Mouse (Mus musculus) layer of hippocampus, adult 6 months (tissue): ENCODE results near the gene Mark4. TPM values are rescaled to one million over a fixed set of nuclear protein-coding genes. Genes with fewer than 3 reads are reported as not detected.

ENCODE experiments used
- long read RNA-seq, 2 experiments: library from polyadenylated mRNA; unstranded; transcript quantifications; one replicate each; pipeline ENCODE4 v2.0.0; 2019 to 2020
- microRNA-seq: library from miRNA; unstranded; fragments of <30 nt; microRNA quantifications from one replicate; pipeline ENCODE4 v1.2.0, GENCODE M21; 2020
- polyA plus RNA-seq: library from polyadenylated mRNA; unstranded; fragments of <200 nt; fragmentation: Nextera tagmentation; gene quantifications from 2 replicates; pipeline ENCODE4 v1.2.3, GENCODE M21; 2021

The Mark4 gene
- polyA plus RNA-seq, result 6.5 and 8.2 TPM in 2 replicates
- long read RNA-seq, experiment 1, partial matches to known transcripts, result 16 of 25 reads
- long read RNA-seq, experiment 1, other reads (novel, unspliced or antisense), result 9 of 25 reads
- long read RNA-seq, experiment 2, partial matches to known transcripts, result 33 of 65 reads
- long read RNA-seq, experiment 2, other reads (novel, unspliced or antisense), result 29 of 65 reads

DNA sequence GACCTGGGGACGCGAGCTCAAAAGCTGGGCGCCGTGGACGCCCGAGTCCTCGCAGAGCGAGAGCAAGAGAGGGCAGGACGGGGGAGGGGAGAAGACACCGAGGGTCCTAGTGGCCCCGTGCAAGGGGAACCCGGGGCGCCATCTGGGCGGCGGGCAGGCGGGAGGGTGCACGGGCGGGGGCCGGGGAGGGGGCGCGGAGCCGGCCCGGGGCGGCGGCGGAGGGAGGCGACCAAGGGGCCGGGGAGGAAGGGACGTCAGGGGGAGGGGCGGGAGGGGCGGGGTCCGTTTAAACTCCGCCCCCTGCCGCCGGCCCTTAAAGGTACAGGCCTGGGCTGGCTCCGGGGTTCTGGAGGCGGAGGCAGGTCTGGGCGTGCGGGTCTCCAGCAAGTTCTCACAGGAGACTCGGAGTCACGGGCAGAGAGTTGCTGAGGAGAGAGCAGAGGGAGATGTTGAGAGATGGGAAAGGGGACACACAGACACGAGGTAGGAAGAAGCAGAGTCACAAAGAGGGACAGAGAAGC, at the start of gene Mark4:
Gene Mark4 (minus strand): TSS at position 231 of the 521 bp plus-strand sequence.

DNA sequence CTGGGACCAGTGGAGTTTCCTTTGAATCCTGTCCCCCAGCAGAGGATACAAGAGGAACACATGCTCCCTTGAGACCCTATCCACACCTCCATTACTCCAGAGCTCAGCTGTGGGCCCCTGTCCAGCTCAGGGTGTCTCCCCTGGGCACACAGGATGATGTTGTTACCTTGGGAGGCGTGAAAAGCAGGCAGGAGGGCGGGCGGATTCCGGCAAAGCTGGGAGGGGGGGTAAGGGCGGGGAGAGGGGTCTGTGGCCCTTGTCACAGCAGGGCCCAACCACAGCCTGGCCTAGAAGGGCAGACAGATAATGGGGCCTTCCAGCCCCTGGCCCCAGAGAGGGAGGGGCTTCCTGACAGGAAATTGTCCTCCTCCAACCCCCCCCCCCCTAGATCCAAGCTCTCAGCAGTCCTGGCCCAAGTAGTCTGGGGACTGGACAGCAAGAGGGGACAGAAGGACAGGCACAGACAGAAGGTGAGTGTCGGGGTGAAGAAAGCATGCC, 4.3 kb upstream of the Mark4 start, which contains the start of gene Exoc3l2:
Gene Exoc3l2 (plus strand): TSS at position 448 of the 498 bp plus-strand sequence.

DNA sequence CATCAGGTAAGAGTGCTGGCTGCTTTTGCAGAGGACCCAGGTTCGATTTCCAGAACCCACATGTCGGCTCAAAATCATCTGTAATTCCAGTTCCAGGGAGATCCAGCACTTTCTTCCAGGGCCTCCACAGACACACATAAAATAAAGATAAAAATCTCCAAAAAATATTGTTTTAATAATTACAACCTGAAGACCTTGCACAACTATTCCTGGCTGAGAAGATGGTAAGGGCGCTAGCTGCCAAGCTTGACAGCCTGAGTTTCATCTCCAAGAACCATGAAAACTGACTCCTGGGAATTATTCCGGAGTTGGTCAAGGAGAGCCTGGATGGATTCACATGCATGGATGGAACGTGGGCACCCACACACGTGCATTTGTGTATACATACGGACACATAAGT, 54.1 kb downstream of the Mark4 start, which contains the start of gene Ckm:
Gene Ckm (plus strand): TSS at position 301 of the 400 bp plus-strand sequence.

DNA sequence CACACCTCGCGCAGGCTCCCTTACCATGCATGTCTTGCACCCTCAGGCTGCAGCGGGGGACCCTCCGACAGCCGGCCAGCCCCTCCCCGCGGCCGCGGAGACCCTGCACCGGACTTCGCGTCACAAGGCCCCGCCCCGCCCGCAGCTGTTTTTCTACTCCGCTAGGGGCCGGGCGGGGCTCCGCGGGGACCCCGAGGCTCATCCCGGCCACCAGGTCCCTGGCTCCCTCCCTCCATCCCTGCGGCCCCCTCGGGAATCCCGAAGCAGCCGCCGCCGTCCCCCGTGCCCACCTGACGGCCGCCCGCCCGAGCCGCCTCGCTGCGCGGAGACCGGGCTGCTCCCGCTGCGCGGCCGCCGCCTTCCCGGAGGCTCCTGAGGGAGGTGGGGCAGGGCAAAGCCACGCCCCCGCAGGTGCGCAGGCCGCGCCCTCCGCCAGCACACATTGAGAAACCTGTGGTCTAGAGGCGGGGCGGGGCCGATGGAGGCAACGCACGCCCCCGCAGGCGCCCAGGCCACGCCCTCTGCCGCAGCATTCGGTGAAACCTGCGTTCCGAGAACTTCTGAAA, 54.8 kb downstream of the Mark4 start, which contains the start of gene Klc3:
Gene Klc3 (minus strand): TSS at position 374 of the 566 bp plus-strand sequence.

DNA sequence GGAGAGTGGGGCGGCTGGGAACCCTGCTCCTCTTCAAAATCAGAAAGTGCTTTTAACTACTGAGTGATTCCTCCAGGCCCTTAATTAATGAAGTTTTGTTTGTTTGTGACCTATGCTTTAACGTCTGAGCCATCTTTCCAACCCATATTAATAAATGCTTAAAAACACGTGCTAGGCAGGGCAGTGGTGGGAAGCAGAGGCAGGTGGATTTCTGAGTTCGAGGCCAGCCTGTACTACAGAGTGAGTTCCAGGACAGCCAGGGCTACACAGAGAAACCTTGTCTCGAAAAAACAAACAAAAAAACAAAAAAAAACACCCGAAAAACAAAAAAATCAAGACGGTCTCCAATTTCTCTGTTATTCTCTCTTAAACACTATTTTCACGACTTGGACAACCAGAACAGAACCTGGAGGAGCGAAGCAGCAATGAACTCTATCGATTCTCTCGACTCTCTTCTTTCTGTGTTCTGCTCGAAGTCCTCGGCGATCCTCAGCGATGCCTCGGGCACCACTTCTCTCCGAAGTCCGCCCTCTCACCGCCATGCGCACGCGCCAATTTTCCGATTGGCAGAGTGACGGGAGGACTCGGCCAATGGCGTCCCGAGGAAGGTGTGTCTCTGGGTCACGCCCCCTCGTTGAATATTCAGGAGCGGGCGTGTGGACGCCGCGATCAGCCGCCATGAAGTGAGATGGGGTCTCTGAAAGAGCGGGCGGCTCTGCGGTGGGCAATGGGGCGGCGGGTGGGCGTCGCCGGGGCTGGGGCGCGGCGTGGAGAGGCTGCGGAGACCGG, 77.0 kb downstream of the Mark4 start, which contains the start of gene Ercc2:
Gene Ercc2 (plus strand): TSS at position 634 of the 789 bp plus-strand sequence.

Small RNA genes within 50 kb of the gene (microRNA-seq; reads per million reads assigned to microRNA genes)
- gene Mir343, result not detected

Other genes with a start within 250 kb of the Mark4 start
- gene Gpr4, start 246.3 kb downstream of the Mark4 start, polyA plus RNA-seq, result 1.5 and 2.0 TPM in 2 replicates
- 34.8 and 38.3 TPM in 2 replicates for gene Opa3, start 230.5 kb downstream of the Mark4 start, polyA plus RNA-seq
- 1.1 and 1.2 TPM in 2 replicates for gene Vasp, start 187.0 kb downstream of the Mark4 start, polyA plus RNA-seq
- gene Ppm1n, start 178.8 kb downstream of the Mark4 start, polyA plus RNA-seq, result 0.09 and 0.19 TPM in 2 replicates
- gene Rtn2, start 176.2 kb downstream of the Mark4 start, polyA plus RNA-seq, result 20.0 and 22.4 TPM in 2 replicates
- gene Fosb, start 148.8 kb downstream of the Mark4 start, polyA plus RNA-seq, result 0.60 and 0.80 TPM in 2 replicates
- gene Ercc1, start 114.0 kb downstream of the Mark4 start, polyA plus RNA-seq, result 52.8 and 71.7 TPM in 2 replicates
- gene Cd3eap, start 99.3 kb downstream of the Mark4 start, polyA plus RNA-seq, result 14.0 and 14.6 TPM in 2 replicates
- gene Ppp1r13l, start 99.1 kb downstream of the Mark4 start, polyA plus RNA-seq, result 0.53 and 1.9 TPM in 2 replicates
- gene Ercc2, start 76.8 kb downstream of the Mark4 start, polyA plus RNA-seq, result 3.7 and 3.8 TPM in 2 replicates
- gene Klc3, start 54.7 kb downstream of the Mark4 start, polyA plus RNA-seq, result 1.3 and 1.8 TPM in 2 replicates
- not detected in 2 replicates for gene Ckm, start 54.0 kb downstream of the Mark4 start, polyA plus RNA-seq
- gene Exoc3l2, start 4.5 kb upstream of the Mark4 start, polyA plus RNA-seq, result 0.30 and 0.44 TPM in 2 replicates
- 4.2 TPM in 2 replicates for gene Bloc1s3, start 49.5 kb upstream of the Mark4 start, polyA plus RNA-seq
- gene Trappc6a, start 49.6 kb upstream of the Mark4 start, polyA plus RNA-seq, result 39.0 and 48.4 TPM in 2 replicates
- gene Nkpd1, start 59.0 kb upstream of the Mark4 start, polyA plus RNA-seq, result 1.1 and 1.4 TPM in 2 replicates
- gene Ppp1r37, start 104.3 kb upstream of the Mark4 start, polyA plus RNA-seq, result 1.7 and 2.4 TPM in 2 replicates
- gene Zfp296, start 118.5 kb upstream of the Mark4 start, polyA plus RNA-seq, result 0.60 and 1.7 TPM in 2 replicates
- gene Gemin7, start 118.8 kb upstream of the Mark4 start, polyA plus RNA-seq, result 136 and 146 TPM in 2 replicates
- gene Clasrp, start 145.7 kb upstream of the Mark4 start, polyA plus RNA-seq, result 8.7 and 9.9 TPM in 2 replicates
- 10.4 and 11.2 TPM in 2 replicates for gene Relb, start 170.6 kb upstream of the Mark4 start, polyA plus RNA-seq
- gene Clptm1, start 206.2 kb upstream of the Mark4 start, polyA plus RNA-seq, result 102 and 108 TPM in 2 replicates
- not detected in 2 replicates for gene Apoc2, start 219.1 kb upstream of the Mark4 start, polyA plus RNA-seq
- gene Gm44805, start 222.6 kb upstream of the Mark4 start, polyA plus RNA-seq, result not detected in 2 replicates
- gene Apoc4, start 222.7 kb upstream of the Mark4 start, polyA plus RNA-seq, result not detected in 2 replicates
- gene Apoc1, start 233.8 kb upstream of the Mark4 start, polyA plus RNA-seq, result 6.6 and 10.7 TPM in 2 replicates
- 9,624 and 9,681 TPM in 2 replicates for gene Apoe, start 240.4 kb upstream of the Mark4 start, polyA plus RNA-seq